Mouse (Mus musculus): ENCODE results near the gene Rgma.

The Rgma gene

DNA sequence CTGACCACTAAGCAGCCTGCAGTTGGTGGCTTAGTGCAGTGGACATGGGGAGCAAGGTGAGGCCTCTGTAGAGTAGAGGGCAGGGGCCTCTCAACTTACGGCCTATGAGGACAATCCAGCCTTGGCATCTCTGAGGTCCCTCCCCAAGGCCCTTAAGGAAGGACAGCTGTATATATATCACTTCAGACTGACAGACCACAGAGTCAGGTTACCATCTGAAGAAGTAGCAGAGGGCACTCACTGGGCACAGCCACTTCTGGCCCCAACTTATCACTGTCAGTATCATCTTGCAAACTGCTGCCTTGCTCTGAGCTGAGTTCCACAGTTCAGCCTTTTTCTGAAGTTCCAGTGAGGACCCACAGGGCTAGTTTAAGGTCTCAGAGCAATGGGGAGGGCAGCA, 27.4 kb downstream of the Rgma start:
- no peak for DNase-seq

DNA sequence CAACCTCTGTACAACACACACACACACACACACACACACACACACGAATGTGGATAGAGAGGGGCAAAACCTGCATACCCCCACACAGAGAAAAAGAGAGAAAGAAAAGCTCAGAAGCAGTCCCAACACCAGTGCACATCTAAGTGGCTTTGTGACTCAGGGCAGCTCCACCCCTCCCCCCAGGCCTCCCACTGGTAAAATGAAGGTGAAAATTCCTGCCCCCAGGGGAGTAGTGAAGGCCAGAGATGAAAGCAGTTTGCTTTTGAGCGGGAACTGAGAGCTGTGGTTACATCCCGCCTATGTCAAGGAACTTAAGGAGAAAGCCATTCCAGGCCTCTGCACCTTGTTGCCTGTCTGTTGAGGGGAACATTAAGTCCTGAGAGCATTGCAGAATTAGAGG, 28.2 kb downstream of the Rgma start:
- DNase-seq: no peak

DNA sequence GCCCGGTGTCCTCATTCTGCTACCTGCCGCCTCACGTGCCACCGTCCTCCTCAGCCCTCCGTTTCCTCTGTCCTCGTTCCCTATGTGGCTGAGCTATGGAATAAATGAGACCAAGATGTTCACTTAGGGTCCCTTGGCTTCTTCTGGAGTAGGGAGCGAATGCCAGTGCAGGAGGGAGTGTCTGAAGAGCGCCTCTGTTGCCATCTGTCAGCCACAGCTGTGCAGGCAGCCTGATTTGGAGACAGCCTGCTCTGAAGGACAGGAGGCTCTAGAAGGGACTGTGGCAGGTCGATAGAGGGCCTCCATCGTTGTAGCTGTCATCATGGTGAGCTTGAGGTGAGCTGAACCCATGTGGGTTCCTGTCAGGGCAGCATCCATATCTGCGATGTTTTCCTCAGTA, 30.2 kb downstream of the Rgma start:
- no peak for DNase-seq

DNA sequence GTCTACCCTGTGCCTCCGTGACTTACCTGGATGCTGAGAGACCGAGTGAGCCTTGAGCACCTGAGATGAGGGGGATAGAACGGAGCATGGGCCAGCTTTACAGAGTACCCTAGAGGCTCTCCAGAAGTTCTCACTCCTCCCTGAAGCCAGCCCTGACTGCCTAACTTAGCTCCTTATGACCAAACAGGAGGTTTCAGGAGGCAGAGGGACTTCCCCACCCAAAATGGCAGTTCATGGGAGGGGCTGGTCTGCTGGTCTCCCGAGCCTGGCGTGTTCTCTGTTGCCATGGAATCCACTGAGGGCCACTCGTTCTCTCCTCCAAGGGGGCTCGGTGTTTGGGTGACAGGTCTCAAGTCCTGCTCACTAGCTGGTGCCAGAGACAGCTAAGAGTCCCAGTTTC, 36.2 kb downstream of the Rgma start:
- no peak for DNase-seq

DNA sequence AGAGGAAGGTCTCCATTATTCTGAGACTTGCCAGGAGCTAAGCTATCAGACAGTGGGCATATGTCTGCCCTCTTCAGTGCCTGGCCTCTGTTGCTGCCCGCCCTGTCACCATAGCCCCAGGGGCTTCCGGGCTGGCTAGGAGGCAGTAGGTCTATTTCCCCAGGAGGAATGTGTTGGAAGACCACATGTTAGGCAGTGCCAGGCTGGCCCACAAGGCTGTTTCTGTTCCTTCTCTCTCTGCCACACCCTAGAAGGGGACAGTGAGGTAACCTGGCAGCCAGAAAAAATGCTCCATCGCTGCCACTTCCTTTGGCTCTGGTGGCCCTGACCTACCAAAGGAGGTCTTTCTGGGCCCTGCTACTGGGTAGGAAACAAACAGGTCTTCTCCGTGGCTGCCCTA, 36.7 kb downstream of the Rgma start:
- DNase-seq: no peak

DNA sequence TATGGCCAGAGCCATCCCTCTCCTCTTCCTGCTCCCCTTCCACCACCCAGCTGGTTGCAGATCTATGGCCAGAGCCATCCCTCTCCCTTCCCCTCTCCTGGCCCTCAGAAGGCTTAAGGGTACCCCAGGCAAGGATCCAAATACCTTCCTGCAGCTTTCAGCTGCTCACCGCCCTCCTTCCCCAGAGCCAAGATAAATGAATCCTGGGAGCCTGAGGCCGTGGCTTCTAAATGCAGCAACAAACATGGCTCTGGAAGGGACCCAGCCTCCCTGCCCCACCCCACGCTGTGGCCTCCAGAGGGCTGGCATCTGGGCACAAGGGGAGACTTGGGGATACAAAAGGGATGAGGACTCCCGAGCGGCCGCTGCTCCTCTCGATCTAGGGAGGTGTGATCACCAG, 37.1 kb downstream of the Rgma start:
- no peak for DNase-seq

DNA sequence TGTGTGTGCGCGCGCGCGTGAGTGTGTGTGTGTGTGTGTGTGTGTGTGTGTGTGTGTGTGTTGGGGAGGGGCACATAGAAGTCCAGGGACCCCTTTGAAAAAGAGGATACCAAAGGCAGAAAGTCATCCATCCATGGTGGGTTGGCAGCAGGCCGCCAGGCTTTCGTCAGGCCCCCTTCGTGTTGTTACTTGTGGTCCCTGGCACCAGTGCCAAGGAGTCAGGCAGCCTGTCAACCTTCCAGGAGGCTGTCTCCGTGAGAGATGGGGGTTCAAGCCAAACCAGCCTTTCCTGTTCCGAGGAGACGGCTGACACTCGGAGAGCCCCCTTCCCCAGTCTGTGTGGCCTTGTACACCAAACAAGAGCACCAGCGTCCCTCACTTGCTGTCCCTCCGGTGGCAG, 38.9 kb downstream of the Rgma start:
- DNase-seq: no peak

DNA sequence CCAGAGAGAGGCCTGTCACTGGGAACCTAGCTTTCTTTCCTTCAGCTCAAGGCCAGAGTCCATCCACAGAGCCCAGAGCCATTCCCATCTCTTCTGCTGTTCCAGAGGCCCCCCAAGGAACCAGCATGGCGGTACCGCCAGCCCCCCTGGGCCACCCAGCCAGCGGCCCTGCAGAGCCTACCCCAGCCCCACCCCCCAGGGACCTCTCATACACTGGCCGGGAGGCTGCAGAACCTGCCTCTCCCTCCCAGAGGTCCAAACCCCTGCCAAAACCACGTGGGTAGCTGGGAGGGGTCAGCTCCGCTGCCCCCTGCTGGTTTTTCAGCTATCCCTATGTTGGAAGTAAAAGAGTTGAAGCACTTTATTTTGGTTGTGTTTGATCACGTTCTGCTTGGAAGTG, 44.1 kb downstream of the Rgma start:
- no peak for DNase-seq

DNA sequence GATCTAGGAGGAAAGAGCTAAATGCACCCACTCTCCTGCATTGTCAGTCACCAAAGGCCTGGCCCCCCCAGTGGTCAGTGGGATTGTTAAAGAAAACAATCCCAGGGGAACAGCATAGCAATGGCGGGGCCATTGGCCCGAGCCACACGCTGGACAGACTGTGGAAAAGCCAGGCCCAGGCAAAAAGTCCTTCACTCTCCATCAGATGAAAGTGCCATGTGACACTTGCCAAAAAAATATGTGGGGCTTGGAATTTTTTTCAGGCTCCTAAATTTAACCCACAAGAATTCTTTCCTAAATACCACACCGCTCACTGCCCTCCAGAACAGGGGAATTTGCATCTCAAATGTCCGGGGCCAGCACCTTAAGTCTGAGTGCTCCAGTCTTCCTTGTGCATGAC, 45.5 kb downstream of the Rgma start:
- DNase-seq: no peak

DNA sequence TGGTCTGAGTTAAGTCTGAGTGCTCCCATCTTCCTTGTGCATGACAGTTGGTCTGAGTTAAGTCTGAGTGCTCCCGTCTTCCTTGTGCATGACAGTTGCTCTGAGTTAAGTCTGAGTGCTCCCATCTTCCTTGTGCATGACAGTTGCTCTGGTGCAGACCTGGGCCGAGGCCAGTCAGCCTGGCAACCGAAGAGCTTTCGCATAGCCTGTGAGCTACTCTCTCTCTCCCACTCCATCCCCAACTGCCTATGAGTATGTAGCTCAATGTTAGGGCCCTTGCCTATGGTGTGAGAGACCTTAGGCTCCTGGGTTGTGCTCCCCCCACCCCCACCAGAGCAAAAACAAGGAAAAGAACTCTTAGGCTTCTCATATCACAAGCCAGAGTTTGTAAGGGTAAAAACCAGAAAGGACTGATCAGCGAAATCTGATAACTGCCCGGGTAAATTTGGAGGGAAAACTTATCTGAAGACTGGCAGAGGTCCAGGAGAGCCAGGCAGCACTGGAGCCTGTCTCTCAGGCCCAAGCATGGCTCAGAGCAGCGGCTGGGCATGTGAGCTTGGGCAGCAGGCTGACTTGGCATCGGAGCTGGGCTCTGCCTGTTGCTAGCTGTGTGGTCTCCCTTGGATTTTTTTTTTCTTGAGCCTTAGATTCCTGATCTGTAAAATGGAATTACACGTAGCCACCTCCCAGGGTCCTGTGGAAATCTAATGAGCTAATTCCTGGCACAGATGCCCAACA, 46.1 kb downstream of the Rgma start:
- no peak for DNase-seq

DNA sequence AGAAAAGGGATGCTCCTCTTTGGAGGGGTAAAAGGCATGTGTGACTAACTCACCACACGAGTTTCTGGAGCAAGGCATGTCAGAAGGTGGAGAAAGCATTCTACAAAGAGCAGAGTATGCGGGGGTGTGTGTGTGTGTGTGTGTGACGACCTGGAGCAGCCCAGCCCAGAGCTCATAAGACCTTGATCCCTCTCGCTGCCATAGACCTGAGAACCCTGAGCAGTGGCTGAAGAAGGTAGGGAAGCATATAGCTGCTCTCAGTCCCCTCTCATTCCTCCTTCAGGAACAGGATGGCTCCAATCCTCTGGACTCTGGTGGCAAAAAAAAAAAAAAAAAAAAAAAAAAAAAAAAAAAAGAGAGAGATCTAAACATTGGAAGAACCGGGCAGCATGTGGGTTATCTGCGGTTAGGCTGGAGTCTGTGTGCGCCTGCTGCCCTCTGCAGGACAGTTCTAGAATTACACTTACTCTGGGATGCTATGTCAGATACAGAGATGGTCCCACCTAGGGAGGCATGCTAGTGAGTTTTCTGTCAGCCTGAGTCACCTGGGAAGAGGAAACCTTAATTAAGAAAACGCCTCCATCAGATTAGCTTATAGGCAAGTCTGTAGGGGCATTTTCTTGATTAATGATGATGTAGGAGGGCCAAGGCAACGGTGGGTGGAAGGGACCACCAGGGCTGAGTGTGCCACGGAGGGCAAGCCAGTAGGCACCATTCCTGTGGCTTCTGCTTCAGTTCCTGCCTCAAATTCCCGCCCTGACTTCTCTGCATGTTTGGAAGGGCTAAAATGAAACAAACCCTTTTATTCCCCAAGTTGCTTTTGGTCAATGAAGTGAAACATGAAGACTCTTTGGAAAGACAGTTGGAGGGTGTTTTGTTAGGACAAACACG, 47.2 kb downstream of the Rgma start:
- peak; percentile 69 for DNase-seq

DNA sequence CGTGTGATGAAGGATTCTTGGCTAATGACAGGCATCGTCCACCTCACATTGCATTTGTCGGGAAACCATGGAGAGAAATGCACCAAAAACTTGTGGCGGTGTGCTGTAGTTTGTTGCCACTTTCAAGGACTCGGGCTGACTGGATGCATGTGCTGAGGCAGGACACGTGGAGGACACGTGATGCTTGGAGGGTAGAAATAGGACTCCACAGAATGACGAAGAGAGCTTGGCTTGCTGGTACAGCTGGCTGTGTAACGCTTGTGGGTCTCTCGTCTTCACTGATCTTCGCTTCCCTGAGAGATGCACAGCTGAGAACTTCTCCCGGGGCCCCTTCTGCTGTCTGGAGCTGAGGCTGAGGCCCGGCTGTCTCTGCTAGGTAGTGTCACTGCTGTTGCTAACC, 47.9 kb downstream of the Rgma start:
- no peak for DNase-seq

DNA sequence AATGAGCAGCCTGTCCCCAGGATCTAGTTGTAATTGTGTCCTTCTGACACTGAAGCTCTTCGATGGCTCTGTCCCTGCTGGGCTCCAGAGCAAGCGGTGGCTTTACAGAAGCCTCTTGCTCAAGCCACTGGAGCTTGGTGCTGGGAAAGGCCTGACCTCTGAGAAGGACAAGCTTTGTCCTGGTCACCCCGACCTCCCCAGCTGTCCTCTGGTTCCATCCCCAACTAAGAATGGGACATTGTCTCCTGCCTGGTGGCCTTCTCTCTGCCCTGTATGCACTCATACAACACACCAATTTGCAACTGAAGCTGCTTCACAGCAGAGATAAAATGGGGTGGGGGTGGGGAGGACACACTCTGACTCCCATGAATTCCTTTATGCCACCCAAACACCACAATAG, 48.9 kb downstream of the Rgma start:
- no peak for DNase-seq

DNA sequence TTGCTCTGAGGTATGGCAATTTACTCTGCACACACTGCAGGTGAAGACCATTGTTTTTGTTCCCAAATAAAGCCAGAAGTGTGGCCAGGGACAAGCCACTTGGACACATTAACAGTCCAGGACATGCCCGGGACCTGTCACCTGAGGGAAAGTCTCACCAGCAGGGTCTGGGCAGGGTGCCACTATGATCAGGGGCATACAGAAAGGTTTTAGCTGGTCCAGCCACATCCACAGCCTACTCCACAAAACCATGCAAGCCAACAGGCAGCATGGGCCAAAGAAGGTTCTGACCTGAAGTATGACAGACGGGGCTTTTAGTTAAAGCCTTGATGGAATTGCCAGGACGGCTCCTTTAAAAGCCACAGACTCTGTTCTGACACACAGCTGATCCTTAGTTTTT, 49.4 kb downstream of the Rgma start:
- DNase-seq: no peak

DNA sequence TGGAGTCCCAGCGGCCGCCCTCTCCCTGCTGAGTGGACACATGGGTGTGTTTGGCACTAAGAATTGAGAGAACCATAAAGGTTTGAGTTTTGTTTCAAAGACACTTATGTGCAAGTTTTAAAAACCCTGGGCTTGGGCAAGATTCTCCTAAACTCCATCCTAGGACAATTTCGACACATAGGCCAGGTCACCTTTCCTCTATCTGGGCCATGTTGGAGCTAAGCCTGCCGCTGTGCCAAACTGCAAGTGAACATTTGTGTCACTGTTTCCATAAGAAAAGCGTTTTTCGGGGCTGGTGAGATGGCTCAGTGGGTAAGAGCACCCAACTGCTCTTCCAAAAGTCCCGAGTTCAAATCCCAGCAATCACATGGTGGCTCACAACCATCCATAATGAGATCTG, 50.1 kb downstream of the Rgma start:
- DNase-seq: no peak

DNA sequence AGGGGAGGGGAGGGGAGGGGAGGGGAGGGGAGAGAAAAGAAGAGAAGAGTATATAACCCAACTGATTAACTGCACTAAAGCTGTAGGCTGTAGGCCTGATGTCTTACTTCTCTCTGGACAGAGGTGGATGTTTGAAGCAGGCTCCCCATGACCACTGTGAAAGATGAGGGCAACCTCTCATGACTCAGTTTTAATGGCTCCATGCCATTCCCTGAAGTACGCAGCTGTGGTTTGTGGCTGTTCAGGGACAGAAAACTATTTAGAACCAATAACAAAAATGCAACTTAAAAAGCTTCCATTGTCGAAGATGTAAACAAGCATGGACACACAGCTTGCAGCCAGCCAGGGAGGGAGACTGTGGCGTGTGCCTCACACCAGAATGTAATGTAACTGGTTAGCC, 50.9 kb downstream of the Rgma start:
- no peak for DNase-seq

DNA sequence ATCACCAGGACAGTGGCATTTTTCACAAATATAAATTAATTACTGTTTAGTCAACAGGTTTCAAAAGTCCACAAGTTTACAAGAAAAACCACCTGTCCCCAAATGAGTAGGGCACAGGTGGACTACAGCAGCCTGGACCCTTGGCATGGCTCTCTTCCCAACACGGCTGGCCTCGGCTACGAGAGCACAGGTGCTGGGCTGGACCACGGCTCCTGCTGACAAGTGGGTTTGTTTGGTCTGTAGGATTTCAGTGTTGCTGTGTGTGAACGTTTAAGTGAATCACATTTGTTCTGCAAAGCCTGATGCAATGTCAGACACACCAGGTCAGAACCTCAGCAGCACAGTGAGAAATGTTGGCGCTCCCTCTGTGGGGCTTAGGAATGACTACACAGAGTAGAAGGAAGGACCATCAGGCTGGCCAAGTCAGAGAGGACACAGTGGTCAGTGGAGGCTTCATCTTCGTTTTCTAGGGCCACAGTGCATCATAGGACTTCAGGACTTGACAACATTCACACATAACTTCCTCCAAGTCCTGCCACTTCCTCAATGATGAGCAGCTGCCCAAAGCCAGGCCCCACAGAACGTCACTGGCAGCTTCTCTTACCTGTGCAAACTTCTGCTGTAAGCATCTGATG, 51.6 kb downstream of the Rgma start:
- DNase-seq: no peak

DNA sequence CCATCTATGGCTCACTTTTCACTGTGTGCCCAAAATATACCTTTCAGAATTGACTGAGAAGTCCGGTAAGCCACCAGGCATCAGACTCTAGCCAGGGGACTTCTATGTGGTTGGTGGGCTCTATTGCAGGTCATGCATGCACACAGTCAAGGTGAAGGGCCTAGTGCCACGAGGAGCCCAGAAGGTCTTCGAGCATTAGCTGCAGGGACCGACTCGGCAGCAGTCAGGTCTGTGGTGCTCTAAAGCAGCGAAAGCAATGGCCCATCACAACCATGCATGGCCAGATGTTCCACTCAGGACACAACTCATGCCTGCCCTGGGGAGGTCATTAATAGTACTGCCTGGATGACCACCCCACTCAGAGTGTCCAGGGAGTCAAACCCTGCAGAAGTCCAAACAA, 52.5 kb downstream of the Rgma start:
- DNase-seq: no peak

DNA sequence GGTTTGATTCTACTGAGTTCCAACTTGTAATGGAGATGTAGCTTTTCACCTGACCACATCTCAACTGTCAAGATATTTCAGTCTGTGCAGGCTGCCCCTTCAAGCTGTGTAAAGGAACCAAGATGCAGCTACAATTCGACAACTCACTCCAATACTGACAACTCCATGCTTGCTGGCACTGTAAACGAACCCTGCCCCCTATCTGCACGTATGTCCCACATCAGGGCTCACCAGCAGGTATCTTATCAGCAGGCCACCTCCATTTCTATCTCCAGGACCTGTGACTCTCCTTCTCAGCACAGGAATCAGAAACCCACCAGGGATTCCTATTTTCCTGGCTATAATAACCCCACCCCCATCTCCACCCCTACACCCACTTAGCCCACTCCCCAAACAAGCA, 53.2 kb downstream of the Rgma start:
- DNase-seq: no peak

DNA sequence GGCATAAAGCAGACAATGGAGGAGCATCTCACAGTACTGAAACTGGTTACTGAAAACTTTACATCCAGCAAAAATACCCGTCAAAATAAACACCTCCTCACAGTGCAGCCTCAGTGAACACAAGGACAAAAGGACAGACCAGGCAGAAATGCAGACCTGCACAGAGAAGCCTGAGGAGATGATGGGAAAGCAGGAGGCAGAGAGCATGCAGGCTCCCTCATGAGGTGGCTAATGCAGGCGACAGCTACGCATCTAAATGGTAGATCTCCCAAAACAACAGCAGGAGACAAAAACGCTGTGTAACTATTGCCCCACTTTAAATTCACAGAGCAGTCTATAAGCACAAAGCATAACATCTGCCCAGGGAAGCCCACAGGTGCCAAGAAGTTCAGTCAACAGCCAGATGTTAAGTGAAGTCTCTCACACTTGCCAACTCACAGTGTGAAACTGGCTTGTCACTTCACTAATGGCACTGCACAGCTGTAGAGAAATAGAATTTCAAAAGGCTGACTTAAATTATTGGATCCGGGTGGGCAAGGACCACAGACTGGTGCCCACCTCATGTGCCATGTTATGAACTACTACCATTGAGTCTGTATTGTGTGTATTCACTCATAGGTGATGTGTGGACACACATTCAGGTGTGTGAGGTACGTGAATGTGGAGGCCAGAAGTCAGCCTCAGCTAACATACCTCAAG, 58.5 kb downstream of the Rgma start:
- DNase-seq: no peak

DNA sequence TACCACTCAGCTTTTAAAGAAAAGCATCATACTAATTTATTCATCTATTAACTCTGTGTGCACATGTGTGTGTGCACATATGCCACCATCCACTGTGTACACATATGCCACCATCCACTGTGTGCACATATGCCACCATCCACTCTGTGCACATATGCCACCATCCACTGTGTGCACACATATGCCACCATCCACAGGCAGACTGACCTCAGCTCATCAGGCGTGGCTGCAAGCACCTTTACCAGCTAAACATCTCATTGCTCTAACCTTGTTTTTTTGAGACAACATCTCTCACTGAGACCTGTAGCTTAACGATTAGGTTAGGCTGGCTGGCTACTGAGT, 59.0 kb downstream of the Rgma start:
- DNase-seq: no peak

DNA sequence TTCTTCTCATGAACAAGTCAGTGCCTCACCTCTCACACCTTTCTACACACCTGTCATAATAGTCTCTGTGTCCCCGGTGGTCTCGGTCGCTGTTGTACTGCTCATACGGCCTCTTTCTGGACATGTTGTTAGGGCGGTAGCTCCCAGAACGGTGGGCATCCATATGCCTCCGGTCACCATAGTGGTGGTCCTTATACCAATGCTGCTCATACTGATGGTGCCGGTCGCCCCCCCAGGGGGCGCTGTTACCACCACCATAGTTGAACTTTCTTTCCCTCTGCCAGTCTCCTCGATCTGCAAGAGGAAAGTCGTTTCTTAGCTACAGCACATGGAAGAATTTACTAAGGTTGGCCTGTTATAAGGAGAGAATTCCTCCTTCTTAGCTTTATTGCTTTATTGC, 60.4 kb downstream of the Rgma start:
- DNase-seq: peak; percentile 61

DNA sequence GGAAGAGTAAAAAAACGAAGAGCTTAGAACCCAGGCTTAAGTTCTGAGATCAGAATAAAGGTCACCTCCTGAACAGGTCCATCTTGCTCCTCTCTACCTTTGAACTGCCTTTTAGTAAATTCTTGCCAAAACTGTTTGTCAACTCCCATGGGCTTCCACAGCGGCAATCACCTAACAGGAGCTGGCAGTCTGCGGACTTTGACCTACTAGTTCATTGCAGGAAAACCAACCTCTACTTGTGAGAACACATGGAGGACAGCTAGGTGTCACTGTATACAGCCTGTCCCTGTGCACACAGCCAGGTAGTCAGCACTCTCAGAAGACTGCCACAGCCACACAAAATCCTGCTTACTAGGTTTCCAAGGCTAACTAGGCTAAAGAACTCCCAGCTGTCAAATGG, 66.5 kb downstream of the Rgma start:
- DNase-seq: no peak

DNA sequence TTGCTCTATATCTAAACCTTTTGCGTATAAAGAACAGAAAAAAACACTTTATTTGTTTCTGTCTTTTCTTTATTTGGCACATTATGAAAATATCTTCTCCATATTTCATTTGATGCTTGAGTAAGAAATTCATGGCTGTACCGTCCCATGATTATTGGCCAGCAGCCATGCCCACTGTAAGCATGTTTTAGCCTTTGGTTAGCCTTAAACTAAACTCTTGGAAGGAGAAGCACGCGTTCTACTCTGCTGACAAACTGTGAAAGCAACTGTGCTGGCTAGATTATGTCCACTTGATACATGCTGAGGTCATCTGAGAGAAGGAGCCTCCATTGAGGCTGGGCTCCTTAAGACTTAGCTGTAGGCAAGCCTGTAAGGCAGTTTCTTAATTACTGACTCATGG, 66.9 kb downstream of the Rgma start:
- no peak for DNase-seq

All from thymus, postnatal 14 days (tissue).